Mouse (Mus musculus): ENCODE results near the gene Chrna9.

DNA sequence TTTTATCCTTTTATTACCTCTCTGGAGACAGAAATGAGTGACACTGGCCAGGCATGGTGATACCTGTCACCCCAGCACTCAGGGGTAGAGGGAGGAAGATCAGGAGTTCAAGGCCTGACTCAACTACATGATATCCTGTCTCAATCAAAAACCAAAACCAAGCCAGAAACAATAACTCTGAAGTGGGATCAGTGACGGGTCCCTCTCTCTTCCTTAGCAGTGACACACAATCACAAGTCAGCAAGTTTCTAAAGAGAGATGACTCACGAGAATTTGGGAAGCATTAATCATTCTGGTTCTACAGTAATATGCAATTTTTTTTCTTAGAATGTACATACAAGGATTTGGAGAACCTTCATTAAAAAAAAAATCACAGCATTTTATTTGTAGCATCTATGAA lies 38.5 kb downstream of the Chrna9 start:
- no peak for TF ChIP-seq MYOG (IDR thresholded peaks at IDR 0.05; ENCODE audit: control insufficient read depth in 1 of 3, insufficient read depth in 1 of 3, insufficient read length in 2 of 3, low read depth in 2 of 3)
- no peak for TF ChIP-seq POLR2A (IDR thresholded peaks at IDR 0.05; ENCODE audit: insufficient read length, low read depth)
